Comparison of ENCODE assay signal across 17 mouse cellular contexts in genomic region chr16:33641779-33642178, GRCm38 (mm10). TPM values are rescaled to one million over a fixed set of nuclear protein-coding genes. Genes with fewer than 3 reads are reported as not detected.
DNase-seq lines count a peak whose midpoint lies in the region; ATAC-seq and TF ChIP-seq lines count a peak whose summit lies in the region.
"Had no signal": no experiment of that assay in that cellular context is flagged by ENCODE, and none has a peak within 500 bp of the region (broad histone marks: within the 10 kb centered on the region; RNA-seq: fewer than 3 reads in every experiment).

No protein-coding gene starts in this region.

- H3K4me1 ChIP-seq in lung, embryonic 14.5 days (ENCODE audit: insufficient read depth) = no peaks in the 10 kb centered on the region
- H3K4me1 ChIP-seq: hindbrain, embryonic 12.5 days; intestine, embryonic 15.5 days; liver, embryonic 13.5 days had no signal

- ATAC-seq in lung, embryonic 14.5 days (ENCODE audit: insufficient read depth) = no peak
- ATAC-seq: forebrain, postnatal 0 days; intestine, embryonic 15.5 days; midbrain, embryonic 16.5 days had no signal

- DNase-seq in gastrocnemius, adult 2 months = no peak
- no peak for DNase-seq in gastrocnemius, postnatal 4 days (ENCODE audit: low spot score in 2 of 2)
- peak; percentile 19 for DNase-seq in lung, embryonic 14.5 days
- no peak for DNase-seq in lung, postnatal 14 days
- DNase-seq in NIH3T3 (ENCODE audit: low read depth) = peak; percentile 51
- peak; percentile 21 for DNase-seq in lung, postnatal 25 days (ENCODE audit: low spot score)
- DNase-seq in adrenal gland, postnatal 4 days (ENCODE audit: low spot score in 2 of 2) = no peak
- DNase-seq: adrenal gland, adult 8-10 months; cerebellum, adult 9-11 months; embryo, embryonic 11 days; forebrain, postnatal 0 days; gastrocnemius, postnatal 36 days; liver, embryonic 13.5 days had no signal

- no peaks in the 10 kb centered on the region for H3K27me3 ChIP-seq in lung, embryonic 14.5 days (ENCODE audit: insufficient read depth, low read length)
- H3K27me3 ChIP-seq: hindbrain, embryonic 12.5 days; intestine, embryonic 15.5 days; liver, embryonic 13.5 days had no signal

- intact Hi-C loops in gastrocnemius, adult 2 months (cut with DNase I) = no loop called here

- WGBS in lung, embryonic 14.5 days = 31% methylated on average over 3 of the region's 3 CpGs

- no peak for TF ChIP-seq CTCF in gastrocnemius, adult 2 months (IDR thresholded peaks at IDR 0.05)
- no peak for TF ChIP-seq CTCF in lung, embryonic 14.5 days (IDR thresholded peaks at IDR 0.05; ENCODE audit: low read depth)

- no peaks in the 10 kb centered on the region for H3K9me3 ChIP-seq in lung, embryonic 14.5 days (ENCODE audit: low read depth, low read length)
- H3K9me3 ChIP-seq: intestine, embryonic 15.5 days; liver, embryonic 13.5 days had no signal

- no peak overlapping the region for H3K4me3 ChIP-seq in gastrocnemius, adult 2 months
- no peak overlapping the region for H3K4me3 ChIP-seq in lung, embryonic 14.5 days (ENCODE audit: low read depth, low read length)
- H3K4me3 ChIP-seq: erythroblast, embryonic 14.5 days; hindbrain, embryonic 12.5 days; intestine, embryonic 15.5 days; liver, embryonic 13.5 days had no signal

- H3K36me3 ChIP-seq in lung, embryonic 14.5 days (ENCODE audit: insufficient read depth) = no peaks in the 10 kb centered on the region
- H3K36me3 ChIP-seq: hindbrain, embryonic 12.5 days; intestine, embryonic 15.5 days; liver, embryonic 13.5 days had no signal

- 0 out of 2 replicates have a peak overlapping the region, but pooled peaks have one; percentile 35 for H3K27ac ChIP-seq in gastrocnemius, adult 2 months
- H3K27ac ChIP-seq in lung, embryonic 14.5 days (ENCODE audit: low read depth) = no peak overlapping the region
- H3K27ac ChIP-seq: hindbrain, embryonic 12.5 days; intestine, embryonic 15.5 days; liver, embryonic 13.5 days had no signal

- no peak overlapping the region for H3K4me2 ChIP-seq in lung, embryonic 14.5 days
- H3K4me2 ChIP-seq: hindbrain, embryonic 12.5 days; intestine, embryonic 15.5 days; liver, embryonic 13.5 days had no signal

- no peak overlapping the region for H3K9ac ChIP-seq in lung, embryonic 14.5 days
- H3K9ac ChIP-seq: forebrain, postnatal 0 days; hindbrain, embryonic 12.5 days; intestine, embryonic 15.5 days; liver, embryonic 13.5 days had no signal

RNA-seq across cellular contexts. Expression of gene Heg1, which starts 42.4 kb away (rescaled TPM):
- 10 to 100 TPM; 30.4 to 43.3 TPM for total RNA-seq in gastrocnemius, adult 2 months (2021)
- total RNA-seq in gastrocnemius, postnatal 4 days (2021) = 10 to 100 TPM; 88.4 to 99.3 TPM
- 24.4 and 25.4 TPM in 2 replicates for polyA plus RNA-seq in lung, embryonic 14.5 days (2014; fragmentation: Nextera tagmentation; extraction: Ambion mirVana)
- total RNA-seq in adrenal gland, postnatal 4 days (2021) = 10 to 100 TPM; 81.5 to 84.5 TPM

Comparison
In these comparisons a context has a peak if more than half of its experiments do, and no peak if none do; other contexts are left out.
1. DNase-seq: peak in lung, embryonic 14.5 days (single experiment), NIH3T3 (single experiment) and lung, postnatal 25 days (single experiment); none in gastrocnemius, adult 2 months (single experiment), gastrocnemius, postnatal 4 days (0 of 2), lung, postnatal 14 days (single experiment) and adrenal gland, postnatal 4 days (0 of 2).